Mouse (Mus musculus) cerebellum, adult 2 months (tissue): Measurements from ENCODE around the gene Adcy1. TPM values are rescaled to one million over a fixed set of nuclear protein-coding genes. Genes with fewer than 3 reads are reported as not detected.

Source experiments
- DNase-seq, 2 experiments: peaks; one replicate each; pipeline ENCODE4 v3.0.0; 2021
- H3K27ac ChIP-seq: fragments of 200-500 bp; 2 replicates; pipeline ENCODE4 v1.5.1; 2012; ENCODE audit warnings: low read length, control low read depth, inconsistent platforms; ENCODE audit not compliant: insufficient read depth
- H3K27me3 ChIP-seq: fragments of 200-500 bp; 2 replicates; pipeline ENCODE4 v1.6.1; 2012; ENCODE audit warnings: inconsistent platforms, mild to moderate bottlenecking, low read length, moderate library complexity; ENCODE audit not compliant: control insufficient read depth, insufficient read depth
- H3K4me1 ChIP-seq: fragments of 200-500 bp; 2 replicates; pipeline ENCODE4 v1.6.1; 2011; ENCODE audit warnings: low read length; ENCODE audit not compliant: control insufficient read depth, insufficient read depth
- H3K4me3 ChIP-seq: fragments of 200-500 bp; replicated peaks from 2 replicates; pipeline ENCODE3; 2011; ENCODE audit warnings: mild to moderate bottlenecking, low read depth, low read length, control low read depth; ENCODE audit not compliant: insufficient read depth
- CTCF ChIP-seq: fragments of 200-500 bp; IDR thresholded peaks from 2 replicates; pipeline ENCODE4 v1.5.1; 2011; ENCODE audit warnings: low read depth, mild to moderate bottlenecking, control low read depth, low read length, moderate library complexity, borderline replicate concordance; ENCODE audit not compliant: insufficient read depth
- POLR2A ChIP-seq: fragments of 200-500 bp; IDR thresholded peaks from 2 replicates; pipeline ENCODE4 v1.6.1; 2011; ENCODE audit warnings: low read length, control low read depth, borderline replicate concordance; ENCODE audit not compliant: insufficient read depth
- WGBS: fragments of 180-500 bp; shearing (Covaris S2); methylation state at CpG from one replicate; pipeline ENCODE4 v1.1.7; 2018; 5-methylcytosine and 5-hydroxymethylcytosine counted together
- polyA plus RNA-seq: library from polyadenylated mRNA; depleted of rRNA; stranded (reverse); fragments of >200 nt; gene quantifications from 2 replicates; pipeline ENCODE4 v1.2.3, GENCODE M21; 2012

Gene Adcy1
- polyA plus RNA-seq, 1 experiment = 258 TPM

DNA sequence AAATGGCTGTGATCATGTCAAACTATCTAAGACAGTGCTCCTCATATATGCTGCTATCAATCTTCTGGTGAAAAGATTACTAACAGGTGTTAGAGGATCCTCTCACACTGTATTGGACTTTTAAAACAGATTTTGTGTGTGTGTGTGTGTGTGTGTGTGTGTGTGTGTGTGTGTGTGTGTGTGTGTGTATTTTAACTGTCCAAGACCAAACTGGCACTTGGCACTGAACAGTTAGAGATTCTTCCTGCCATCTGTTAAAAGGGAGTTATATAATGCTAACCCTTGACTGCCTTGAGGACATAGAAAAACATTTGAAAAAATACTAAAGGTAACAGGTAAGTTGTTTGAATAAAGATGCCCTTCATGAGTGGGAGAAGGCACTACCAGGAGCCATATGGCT is 15.7 kb upstream of the Adcy1 start:
- Histone ChIP-seq H3K4me1 (peaks cover 17% of the 10 kb centered on the region; the same call in 1 of the 2 replicates), H3K27me3 (no peaks in the 10 kb centered on the region), H3K4me3 (no peak overlapping the region), H3K27ac (peak overlapping the region; percentile 90)
- peak; percentile 34 to 75 for DNase-seq
- TF ChIP-seq CTCF (no peak), POLR2A (no peak)

DNA sequence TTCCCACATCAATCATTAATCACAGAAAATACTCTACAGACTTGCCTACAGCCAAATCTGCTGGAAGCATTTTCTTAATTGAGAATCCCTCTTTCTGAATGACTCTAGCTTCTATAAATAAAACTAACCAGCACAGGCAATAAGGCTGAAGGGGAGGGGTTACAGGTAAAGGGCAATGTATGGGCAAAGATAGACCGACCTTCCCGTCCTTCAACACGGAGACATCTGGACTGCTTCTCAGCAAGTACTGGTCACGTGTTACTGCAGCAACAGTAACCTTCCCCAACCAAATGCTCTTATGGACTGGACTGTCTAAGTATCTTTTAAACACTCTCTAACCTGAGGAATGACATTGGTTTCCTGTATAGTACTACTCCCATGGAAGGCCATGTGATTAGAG is 9.6 kb upstream of the Adcy1 start:
- Histone ChIP-seq H3K4me1 (peaks cover 40% of the 10 kb centered on the region), H3K27ac (peak overlapping the region; percentile 97), H3K4me3 (no peak overlapping the region), H3K27me3 (no peaks in the 10 kb centered on the region)
- TF ChIP-seq CTCF (no peak), POLR2A (no peak)
- 92% methylated on average over 4 of the region's 4 CpGs for WGBS
- no peak for DNase-seq

DNA sequence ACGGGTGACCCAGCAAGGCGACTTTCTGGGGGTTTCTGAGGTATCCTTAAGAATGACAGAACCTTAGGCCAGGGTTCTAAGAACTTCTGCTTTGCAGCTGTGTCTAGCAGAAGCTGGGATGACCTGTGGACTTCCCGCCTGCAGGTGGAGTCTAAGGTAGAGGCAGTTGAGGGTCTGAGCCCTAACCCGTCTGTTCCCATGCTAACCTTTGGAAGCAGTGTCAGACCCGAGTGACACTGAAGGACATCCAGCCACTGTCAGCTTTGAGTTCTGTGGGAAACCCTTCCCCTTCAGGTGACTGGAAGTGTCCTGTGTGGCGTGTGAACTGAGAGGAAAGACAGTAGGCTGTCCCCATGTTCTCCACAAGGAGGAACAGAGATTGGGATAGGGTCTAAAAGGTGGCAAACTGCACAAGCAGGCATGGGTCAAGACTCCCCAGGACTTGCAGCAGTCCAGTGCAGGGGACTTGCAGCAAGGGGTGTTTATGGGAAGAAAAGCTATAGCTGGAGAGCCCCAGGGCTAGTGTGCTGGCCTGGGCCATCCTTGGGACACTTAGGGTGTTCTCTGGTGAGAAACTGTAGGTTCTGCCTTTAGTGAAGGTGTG is 8.5 kb upstream of the Adcy1 start:
- peaks cover 44% of the 10 kb centered on the region for H3K4me1 ChIP-seq
- 78% methylated on average over 6 of the region's 6 CpGs for WGBS
- no peaks in the 10 kb centered on the region for H3K27me3 ChIP-seq
- TF ChIP-seq CTCF = no peak
- TF ChIP-seq POLR2A = no peak
- no peak overlapping the region for H3K4me3 ChIP-seq
- H3K27ac ChIP-seq = peak overlapping the region; percentile 97
- peak in 1 of 2 experiments; percentile 63 for DNase-seq

DNA sequence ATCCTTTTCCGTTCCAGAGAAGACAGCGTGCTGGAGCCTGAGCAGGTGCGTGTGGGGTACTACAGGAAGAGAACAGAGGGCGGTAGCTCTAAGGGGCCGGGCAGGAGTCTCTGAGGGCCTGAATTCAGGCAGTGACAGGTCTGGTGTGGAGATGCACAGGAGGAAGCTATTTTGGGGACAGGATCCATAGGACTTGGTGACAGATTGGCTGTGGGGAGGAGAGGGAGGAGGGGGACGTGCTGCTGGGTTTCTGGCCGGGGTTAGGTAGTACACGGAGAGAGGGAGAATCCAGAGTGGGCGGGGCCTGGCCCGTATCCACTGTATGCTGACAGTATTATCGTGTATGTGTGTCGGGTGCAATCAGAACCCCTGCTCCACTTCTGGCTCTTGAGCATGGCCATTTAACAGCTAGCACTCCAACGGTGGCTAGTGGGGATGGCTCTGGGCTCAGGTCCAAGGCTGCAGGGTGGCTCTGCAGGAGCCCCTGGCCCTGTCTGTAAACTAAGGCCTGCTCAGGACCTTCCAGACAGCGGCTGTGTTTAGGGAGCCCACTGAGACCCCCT is 7.8 kb upstream of the Adcy1 start:
- no peak overlapping the region for H3K4me3 ChIP-seq
- no peak for TF ChIP-seq POLR2A
- TF ChIP-seq CTCF = no peak
- H3K27me3 ChIP-seq = no peaks in the 10 kb centered on the region
- H3K27ac ChIP-seq = peak overlapping the region; percentile 97
- WGBS = 2% methylated on average over 14 of the region's 14 CpGs
- peak; percentile 98 to 99 for DNase-seq
- H3K4me1 ChIP-seq = peaks cover 47% of the 10 kb centered on the region

DNA sequence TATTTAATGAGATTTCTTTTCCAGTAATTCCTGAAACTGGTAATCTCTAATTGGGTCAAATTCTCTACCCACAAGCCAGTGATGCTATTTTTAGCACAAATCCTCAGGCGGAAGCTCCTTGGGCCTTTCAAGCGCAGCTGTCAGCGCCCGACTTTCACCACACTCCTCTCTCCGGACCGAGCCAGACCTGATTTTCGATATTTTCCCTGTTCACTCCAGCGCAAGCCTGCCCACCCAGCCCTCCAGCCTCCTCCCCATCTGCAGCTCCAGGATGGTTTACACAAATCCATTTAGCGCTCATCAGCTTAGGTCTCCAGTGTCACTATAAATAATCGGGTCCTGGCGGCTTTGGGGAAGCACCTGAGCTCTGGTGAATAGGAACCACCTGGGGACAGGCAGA is 7.2 kb upstream of the Adcy1 start:
- peak overlapping the region; percentile 2 for H3K4me3 ChIP-seq
- peak; percentile 78 to 85 for DNase-seq
- no peaks in the 10 kb centered on the region for H3K27me3 ChIP-seq
- TF ChIP-seq POLR2A = no peak
- no peak for TF ChIP-seq CTCF
- WGBS = 1% methylated on average over 11 of the region's 11 CpGs
- H3K4me1 ChIP-seq = peaks cover 48% of the 10 kb centered on the region
- peak overlapping the region; percentile 97 for H3K27ac ChIP-seq

DNA sequence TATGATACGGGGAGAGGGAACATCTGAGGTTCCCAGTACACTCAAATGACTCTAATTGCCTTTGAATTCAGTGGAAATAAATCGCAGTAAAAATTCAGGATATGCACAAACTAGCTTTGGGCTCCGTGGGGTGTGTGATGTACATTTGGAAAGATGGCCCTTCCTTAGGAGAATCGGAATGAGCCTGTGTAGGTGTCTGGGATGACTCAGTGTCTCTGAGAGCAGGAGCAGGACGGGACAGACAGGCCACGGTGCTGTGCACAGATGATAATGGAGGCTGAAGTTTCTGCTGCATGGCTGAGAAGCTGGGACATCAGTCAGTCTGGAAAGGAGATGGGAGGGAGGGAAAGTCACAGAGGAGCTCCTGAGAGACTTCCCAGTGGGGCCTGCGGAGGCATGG is 5.5 kb upstream of the Adcy1 start:
- peaks cover 58% of the 10 kb centered on the region for H3K4me1 ChIP-seq
- peak in 1 of 2 experiments; percentile 18 for DNase-seq
- 77% methylated on average over 7 of the region's 7 CpGs for WGBS

DNA sequence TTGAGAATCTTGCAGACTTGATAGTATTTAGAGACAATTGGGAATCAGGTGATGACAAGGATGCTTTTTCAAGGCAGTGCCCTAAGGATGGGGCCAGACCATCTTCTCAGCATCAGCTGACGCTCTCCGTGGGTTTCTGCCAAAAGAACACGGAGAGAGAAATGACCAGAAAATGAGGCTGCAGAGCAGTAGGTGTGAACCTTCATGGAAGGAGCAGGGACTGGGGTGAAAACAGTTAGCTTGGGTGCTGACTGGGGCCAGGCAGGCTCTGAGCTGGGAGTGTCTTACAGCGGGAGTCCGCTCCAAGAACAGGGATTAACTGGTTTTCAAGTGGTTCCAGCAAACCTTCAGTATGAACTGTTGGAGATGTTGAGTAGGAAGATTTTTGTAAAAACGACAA is 1.3 kb upstream of the Adcy1 start:
- DNase-seq = peak; percentile 72 to 76
- H3K4me1 ChIP-seq = peaks cover 35% of the 10 kb centered on the region
- H3K27me3 ChIP-seq = no peaks in the 10 kb centered on the region
- 10% methylated on average over 6 of the region's 6 CpGs for WGBS
- peak overlapping the region; percentile 15 for H3K4me3 ChIP-seq
- peak overlapping the region; percentile 68; the same call in 1 of the 2 replicates for H3K27ac ChIP-seq
- TF ChIP-seq CTCF (no peak), POLR2A (peak; percentile 35; the same call in 1 of the 2 replicates)

More for the DNA sequence above, 5.5 kb upstream of the Adcy1 start:
- no peak for TF ChIP-seq CTCF
- TF ChIP-seq POLR2A = no peak
- Histone ChIP-seq H3K27ac (peak overlapping the region; percentile 97), H3K4me3 (no peak overlapping the region), H3K27me3 (no peaks in the 10 kb centered on the region)

DNA sequence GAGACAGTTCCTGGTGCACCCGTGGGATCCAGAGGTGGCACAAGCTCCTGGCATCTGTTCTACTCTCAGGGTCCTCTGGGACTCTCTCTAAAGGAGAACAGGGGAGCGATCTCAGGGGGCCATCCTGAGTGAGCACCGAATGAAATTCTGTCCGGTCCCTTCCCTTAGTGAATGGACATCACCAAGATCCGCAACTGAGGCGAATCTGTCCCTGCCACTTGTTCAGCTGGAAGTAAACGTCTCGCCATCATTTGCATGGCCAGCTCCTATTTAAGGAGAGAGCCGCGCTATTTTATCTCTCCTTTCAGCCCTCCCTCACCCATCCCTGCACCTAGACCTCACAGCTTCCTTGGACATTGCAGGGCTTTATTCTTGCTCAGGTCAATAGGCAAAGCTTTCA is 723 bp upstream of the Adcy1 start:
- Histone ChIP-seq H3K4me3 (peak overlapping the region; percentile 85), H3K27me3 (no peaks in the 10 kb centered on the region), H3K4me1 (peaks cover 31% of the 10 kb centered on the region), H3K27ac (peak overlapping the region; percentile 99)
- 5% methylated on average over 10 of the region's 10 CpGs for WGBS
- DNase-seq = peak; percentile 51 to 59
- TF ChIP-seq POLR2A (peak; percentile 36; the same call in 1 of the 2 replicates), CTCF (no peak)
